Mouse (Mus musculus) ES-E14 (cell line): ENCODE data around the gene Best2. TPM values are rescaled to one million over a fixed set of nuclear protein-coding genes. Genes with fewer than 3 reads are reported as not detected.
A peak's percentile ranks its signal among the peaks of the same experiment; 100 is the strongest.

Source experiments
- DNase-seq: peaks from one replicate; pipeline ENCODE4 v3.0.0-alpha.2; 2013; ENCODE audit warnings: low read depth, low spot score
- H3K27ac ChIP-seq: 2 replicates; pipeline ENCODE4 v1.5.1; 2012; ENCODE audit warnings: low read depth, mild to moderate bottlenecking, low read length, moderate library complexity, mixed read lengths; ENCODE audit not compliant: poor library complexity, insufficient read depth, severe bottlenecking
- H3K36me3 ChIP-seq: 2 replicates; pipeline ENCODE4 v1.6.1; 2012; ENCODE audit warnings: mild to moderate bottlenecking, low read length, moderate library complexity, mixed read lengths; ENCODE audit not compliant: control insufficient read depth, poor library complexity, insufficient read depth, severe bottlenecking
- H3K4me1 ChIP-seq, 2 experiments: fragments of 150-350 bp in 1 of 2; sonication (generic) in 1 of 2; 2 replicates each; pipeline ENCODE4 v1.6.1; 2012; ENCODE audit warnings: low read length in 2 of 2, mild to moderate bottlenecking in 1 of 2, mixed read lengths in 1 of 2; ENCODE audit not compliant: control insufficient read depth in 2 of 2, insufficient read depth in 2 of 2, poor library complexity in 1 of 2
- H3K4me3 ChIP-seq, 2 experiments: fragments of 150-350 bp in 1 of 2; sonication (generic) in 1 of 2; 2 replicates each; pipeline ENCODE4 v1.5.1; 2012; ENCODE audit warnings: low read length in 2 of 2, low read depth in 1 of 2, mild to moderate bottlenecking in 1 of 2, mixed read lengths in 1 of 2; ENCODE audit not compliant: insufficient read depth in 1 of 2, poor library complexity in 1 of 2, severe bottlenecking in 1 of 2
- H3K9ac ChIP-seq: 2 replicates; pipeline ENCODE4 v1.6.1; 2012; ENCODE audit warnings: low read depth, mild to moderate bottlenecking, low read length, mixed read lengths; ENCODE audit not compliant: poor library complexity, insufficient read depth, severe bottlenecking
- H3K9me3 ChIP-seq: fragments of 150-350 bp; sonication (generic); 2 replicates; pipeline ENCODE4 v1.6.1; 2012; ENCODE audit warnings: low read depth, mild to moderate bottlenecking, low read length; ENCODE audit not compliant: control insufficient read depth, insufficient read depth
- CHD2 ChIP-seq: IDR thresholded peaks from 2 replicates; pipeline ENCODE4 v1.6.1; 2014; ENCODE audit warnings: mild to moderate bottlenecking, low read depth, low read length, inconsistent platforms
- HCFC1 ChIP-seq: IDR thresholded peaks from 2 replicates; pipeline ENCODE4 v1.6.1; 2012; ENCODE audit warnings: low read length, inconsistent platforms, borderline replicate concordance; ENCODE audit not compliant: insufficient read depth
- MAFK ChIP-seq: IDR thresholded peaks from 2 replicates; pipeline ENCODE4 v1.6.1; 2014; ENCODE audit warnings: mild to moderate bottlenecking, low read depth, low read length, inconsistent platforms; ENCODE audit not compliant: insufficient read depth
- ZC3H11A ChIP-seq: IDR thresholded peaks from 2 replicates; pipeline ENCODE4 v1.6.1; 2012; ENCODE audit warnings: low read depth, mild to moderate bottlenecking, inconsistent platforms, low read length, borderline replicate concordance
- ZNF384 ChIP-seq: IDR thresholded peaks from 2 replicates; pipeline ENCODE4 v1.6.1; 2012; ENCODE audit warnings: low read depth, low read length, inconsistent platforms
- in situ Hi-C, 2 experiments: fragments of 600-800 bp; cut with MboI; formaldehyde crosslinking; loops; one replicate each; pipeline ENCODE4 v1.15.1; 2025; ENCODE audit warnings: low sequenced_read_pairs in 2 of 2, inconsistent platforms in 1 of 2; ENCODE audit not compliant: unreplicated experiment in 2 of 2
- total RNA-seq: library from RNA; depleted of rRNA; stranded (reverse); fragments of 300-350 nt; gene quantifications from 2 replicates; pipeline ENCODE4 v1.2.3, GENCODE M21; 2012

Best2 gene
- total RNA-seq, 1 experiment: 0.22 TPM

- Histone ChIP-seq H3K9me3 (no peaks in the 10 kb centered on the region), H3K4me1 (peaks cover 2 to 11% of the 10 kb centered on the region in 2 experiments; a peak in 2 of 4 replicates), H3K9ac (no peak overlapping the region), H3K36me3 (peaks cover 35% of the 10 kb centered on the region), H3K27ac (no peak overlapping the region), H3K4me3 (no peak overlapping the region)
- in situ Hi-C loops: no loop called here
- TF ChIP-seq CHD2 (no peak), HCFC1 (no peak), ZNF384 (no peak), ZC3H11A (no peak), MAFK (no peak)
- DNase-seq: no peak
These were observed 2.9 kb upstream of the Best2 start for GRCm38 (mm10) chr8:85017209-85017608.

GRCm38 (mm10) chr8:85016724-85017123 lies 2.4 kb upstream of the Best2 start:
- no peak overlapping the region for H3K27ac ChIP-seq
- no peaks in the 10 kb centered on the region for H3K9me3 ChIP-seq
- H3K4me3 ChIP-seq: no peak overlapping the region
- TF ChIP-seq MAFK (no peak), ZNF384 (no peak), CHD2 (no peak), HCFC1 (no peak), ZC3H11A (no peak)
- in situ Hi-C loops: no loop called here
- H3K9ac ChIP-seq: no peak overlapping the region
- no peak for DNase-seq
- H3K36me3 ChIP-seq: peaks cover 31% of the 10 kb centered on the region
- peaks cover 2 to 11% of the 10 kb centered on the region in 2 experiments; a peak in 2 of 4 replicates for H3K4me1 ChIP-seq

GRCm38 (mm10) chr8:85013230-85013840 lies 996 bp downstream of the Best2 start:
- in situ Hi-C loops: no loop called here
- H3K9ac ChIP-seq: no peak overlapping the region; the same call in 1 of the 2 replicates
- peaks cover 8% of the 10 kb centered on the region for H3K36me3 ChIP-seq
- H3K9me3 ChIP-seq: no peaks in the 10 kb centered on the region
- peak overlapping the region; percentile 53 to 63; a peak in 3 of 4 replicates for H3K4me3 ChIP-seq
- peaks cover 2 to 15% of the 10 kb centered on the region in 2 experiments; a peak in 2 of 4 replicates for H3K4me1 ChIP-seq
- TF ChIP-seq ZC3H11A (no peak), MAFK (no peak), ZNF384 (no peak), CHD2 (no peak), HCFC1 (no peak)
- DNase-seq: peak; percentile 79
- H3K27ac ChIP-seq: no peak overlapping the region

- Histone ChIP-seq H3K9ac (no peak overlapping the region), H3K4me3 (no peak overlapping the region), H3K27ac (no peak overlapping the region), H3K36me3 (no peaks in the 10 kb centered on the region), H3K9me3 (no peaks in the 10 kb centered on the region), H3K4me1 (peaks cover 0 to 17% of the 10 kb centered on the region in 2 experiments; a peak in 2 of 4 replicates)
- no peak for DNase-seq
- no peak for TF ChIP-seq ZNF384
- TF ChIP-seq MAFK: no peak
- TF ChIP-seq CHD2: no peak
- no peak for TF ChIP-seq ZC3H11A
- TF ChIP-seq HCFC1: no peak
- in situ Hi-C loops: no loop called here
These were observed 3.1 kb downstream of the Best2 start for GRCm38 (mm10) chr8:85011242-85011641.

- peak overlapping the region; percentile 33 to 57 for H3K4me3 ChIP-seq
- H3K27ac ChIP-seq: no peak overlapping the region
- peaks cover 0 to 11% of the 10 kb centered on the region in 2 experiments; a peak in 1 of 4 replicates for H3K4me1 ChIP-seq
- H3K9ac ChIP-seq: peak overlapping the region; percentile 50; the same call in 1 of the 2 replicates
- no peak for TF ChIP-seq ZC3H11A
- no peak for TF ChIP-seq CHD2
- TF ChIP-seq HCFC1: no peak
- TF ChIP-seq MAFK: no peak
- TF ChIP-seq ZNF384: no peak
- in situ Hi-C loops: no loop called here
- no peak for DNase-seq
- no peaks in the 10 kb centered on the region for H3K9me3 ChIP-seq
- peaks cover 2% of the 10 kb centered on the region; the same call in 1 of the 2 replicates for H3K36me3 ChIP-seq
These were observed 6.6 kb downstream of the Best2 start for GRCm38 (mm10) chr8:85007686-85008085.
